Mouse (Mus musculus) right cerebral cortex, adult 2 months (tissue): Measurements from ENCODE around the gene Smc2.
"Not testable (repeated sequence)": the region's sequence is repeated elsewhere in the genome, so short reads cannot be mapped to it uniquely, and the experiment has no call there.

Source experiments
- DNase-seq, 2 experiments: peaks; one replicate each; pipeline ENCODE4 v3.0.0; 2021 to 2022; ENCODE audit warnings: low spot score in 2 of 2

The Smc2 gene

DNA sequence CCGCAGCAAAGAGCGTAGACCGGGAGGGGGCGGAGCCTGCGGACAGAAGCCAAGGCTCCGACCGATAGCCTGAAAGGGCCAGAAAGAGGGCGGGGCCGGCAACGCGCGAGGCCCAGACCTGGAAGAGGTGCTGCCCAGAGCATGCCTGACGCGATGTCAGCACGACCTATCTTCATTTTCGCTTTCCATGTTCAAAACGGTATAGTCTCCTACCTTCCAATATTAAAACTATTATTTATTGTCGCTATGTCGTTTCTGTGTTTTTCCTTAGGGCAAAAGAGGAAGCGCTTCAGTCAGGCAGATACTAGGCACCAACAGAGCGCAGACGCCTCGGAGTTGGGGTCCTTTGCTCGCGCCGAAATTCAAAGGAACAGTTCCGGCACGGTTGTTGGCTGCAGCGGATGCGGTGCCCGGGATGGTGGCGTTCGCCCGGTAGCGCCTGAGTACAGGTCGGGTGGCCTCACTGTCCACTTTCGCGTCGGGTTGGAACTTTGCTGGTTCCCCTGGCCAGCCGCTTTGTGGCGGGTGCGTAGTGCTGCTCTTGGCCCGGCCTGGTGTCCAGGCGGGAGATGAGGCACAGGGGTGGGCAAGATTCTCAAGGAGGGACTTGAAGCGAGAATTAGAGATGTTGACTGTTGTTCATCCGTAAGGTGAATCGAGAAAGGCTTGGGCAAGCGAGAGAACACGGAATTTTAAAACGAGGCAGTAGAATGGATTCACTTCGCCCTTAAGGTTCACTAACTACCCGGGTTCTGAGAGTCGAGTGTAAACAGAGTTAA, at the start of gene Smc2:
Gene Smc2, plus strand, starts transcription at position 358 of the 779 bp plus-strand sequence.
- peak; percentile 88 to 91 for DNase-seq

DNA sequence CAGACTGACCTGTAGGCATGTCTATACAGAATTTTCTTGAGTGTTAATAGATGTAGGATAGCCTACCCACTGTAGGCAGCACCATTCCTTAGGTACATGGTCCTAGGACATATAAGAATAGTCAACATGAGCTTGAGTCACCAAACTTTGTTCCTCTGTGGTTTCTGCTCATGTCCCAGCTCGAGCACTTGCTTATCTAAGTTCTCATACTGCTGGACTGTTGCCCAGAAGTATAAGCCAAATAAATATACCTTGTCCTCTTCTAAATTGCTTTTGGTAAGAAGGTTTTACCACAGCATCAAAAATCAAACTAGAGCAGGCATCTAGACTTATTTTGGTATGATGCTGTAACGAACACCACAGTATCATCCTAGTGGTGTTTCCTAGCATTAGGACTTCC, 27.5 kb upstream of the Smc2 start:
- no peak for DNase-seq

DNA sequence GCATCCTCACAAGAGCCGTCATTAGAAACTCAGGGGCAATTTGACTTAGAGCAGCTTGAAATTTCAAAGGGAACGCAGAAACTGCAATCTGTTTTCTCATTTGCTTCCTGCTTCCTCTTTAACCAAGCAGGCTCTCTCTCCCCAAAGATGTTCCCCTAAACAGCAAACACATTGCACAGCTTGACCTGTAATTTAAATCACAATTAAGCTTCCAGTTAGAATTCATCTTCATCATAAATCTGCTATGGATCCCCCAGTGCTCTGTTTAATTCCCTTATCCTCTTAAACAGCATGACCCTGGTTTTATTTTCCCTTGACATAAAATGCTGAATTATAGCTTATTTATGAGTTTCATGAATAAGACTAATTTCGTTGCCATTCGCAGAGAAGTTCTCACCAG, 15.4 kb upstream of the Smc2 start:
- no peak for DNase-seq

DNA sequence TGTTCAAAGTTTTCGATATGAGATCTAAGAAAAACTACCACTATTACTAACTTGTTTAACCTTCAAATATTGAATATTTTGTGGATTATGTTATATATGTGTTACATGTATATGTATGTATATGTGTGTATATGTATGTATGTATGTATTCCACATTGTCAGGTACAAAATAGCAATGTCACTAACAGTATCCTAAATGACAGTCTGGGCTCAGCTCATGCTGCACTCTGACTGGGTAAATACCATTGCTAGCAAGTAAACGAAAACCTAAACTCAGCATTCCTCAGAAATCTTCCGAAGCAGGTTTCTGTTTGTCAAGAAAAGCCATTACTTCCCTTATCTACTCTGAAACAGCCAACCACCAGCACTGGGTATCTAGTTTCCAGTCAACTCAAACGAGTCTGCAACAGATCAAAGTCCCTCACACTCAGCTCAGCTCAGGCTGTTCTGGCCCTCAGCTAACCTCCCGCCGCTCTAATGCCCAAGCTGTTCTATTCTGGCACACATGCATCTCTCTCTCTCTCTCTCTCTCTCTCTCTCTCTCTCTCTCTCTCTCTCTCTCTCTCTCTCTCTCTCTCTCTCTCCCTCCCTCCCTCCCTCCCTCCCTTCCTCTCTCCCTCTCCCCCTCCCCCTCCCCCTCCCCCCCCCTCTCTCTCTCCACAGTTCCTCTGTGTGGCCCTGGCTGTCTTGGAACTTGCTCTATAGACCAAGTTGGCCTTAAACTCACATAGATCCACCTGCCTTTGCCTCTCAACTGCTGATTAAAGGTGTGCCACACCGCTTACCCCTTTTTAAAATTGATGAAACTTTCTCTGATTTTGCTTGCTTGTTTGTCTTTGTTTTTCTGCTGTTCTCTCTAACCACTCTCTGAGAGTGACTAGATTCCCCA, 9.5 kb upstream of the Smc2 start:
- DNase-seq, result no peak

DNA sequence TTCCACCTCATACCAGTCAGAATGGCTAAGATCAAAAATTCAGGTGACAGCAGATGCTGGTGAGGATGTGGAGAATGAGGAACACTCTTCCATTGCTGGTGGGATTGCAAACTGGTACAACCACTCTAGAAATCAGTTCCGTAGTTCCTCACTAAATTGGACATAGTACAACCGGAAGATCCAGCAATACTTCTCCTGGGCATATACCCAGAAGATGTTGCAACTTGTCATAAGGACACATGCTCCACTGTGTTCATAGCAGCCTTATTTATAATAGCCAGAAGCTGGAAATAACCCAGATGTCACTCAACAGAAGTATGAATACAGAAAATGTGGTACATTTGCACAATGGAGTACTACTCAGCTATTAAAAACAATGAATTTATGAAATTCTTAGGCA, 3.5 kb upstream of the Smc2 start:
- not testable (repeated sequence) for DNase-seq

DNA sequence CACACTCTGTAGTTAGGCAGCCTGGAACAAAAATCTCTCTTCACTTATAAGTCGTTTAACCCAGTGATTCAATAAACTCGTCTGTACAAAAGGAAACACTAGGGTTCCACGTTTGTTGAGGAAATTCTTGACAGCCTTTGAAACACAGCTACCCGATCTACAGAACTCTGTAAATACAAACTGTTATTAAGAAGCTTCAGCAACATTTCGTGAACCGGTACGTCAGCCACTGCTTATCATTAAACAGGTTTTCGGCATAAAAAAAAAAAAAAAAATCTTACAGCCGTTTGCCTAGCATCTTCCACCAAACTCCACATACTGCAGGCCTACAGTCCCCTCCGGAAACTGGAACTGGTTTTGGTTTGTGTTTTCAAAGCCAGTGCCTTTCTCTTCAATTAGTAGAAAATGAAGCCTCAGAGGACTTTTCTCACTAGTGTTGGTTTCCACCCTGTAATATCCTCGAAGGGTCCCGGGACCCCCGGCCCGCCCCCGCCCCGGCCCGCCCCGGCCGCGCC, 615 bp upstream of the Smc2 start:
- DNase-seq, result peak in 1 of 2 experiments; percentile 6

DNA sequence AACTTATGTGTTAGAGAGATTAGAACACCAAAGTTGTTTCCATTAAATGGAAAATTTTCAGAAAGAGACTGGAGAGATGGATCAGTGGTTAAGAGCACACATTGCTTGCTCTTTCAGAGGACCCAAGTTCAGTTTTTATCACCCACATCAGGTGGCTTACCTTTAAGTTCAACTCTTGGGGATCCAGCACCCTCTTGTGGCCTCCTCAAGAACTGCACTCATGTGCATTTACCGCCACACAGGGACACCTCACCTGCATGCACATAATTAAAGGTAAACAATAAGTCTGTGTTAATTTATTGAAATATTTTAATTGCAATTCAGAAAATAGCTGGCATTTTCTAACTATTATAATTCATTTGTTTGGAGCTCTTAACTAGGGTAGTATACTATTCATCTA, 20.7 kb downstream of the Smc2 start:
- no peak for DNase-seq

DNA sequence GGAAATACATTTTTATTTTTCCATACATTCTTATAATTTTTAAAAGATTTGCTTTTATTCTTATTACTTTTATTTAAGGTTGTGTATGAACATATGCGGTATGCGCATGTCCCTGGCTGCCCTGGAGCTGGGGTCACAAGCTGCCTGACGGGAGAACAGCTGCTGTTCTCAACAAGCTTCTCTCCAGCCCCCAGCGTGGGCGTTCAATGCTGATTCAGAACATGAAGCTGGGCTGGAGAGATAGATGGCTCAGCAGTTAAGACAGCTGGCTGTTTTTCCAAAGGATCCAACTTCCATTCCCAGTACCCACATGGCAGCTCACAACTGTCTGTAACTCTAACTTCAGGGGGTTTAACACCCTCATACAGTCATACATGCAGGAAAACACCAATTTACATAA, 22.3 kb downstream of the Smc2 start:
- DNase-seq, result peak; percentile 67 to 74

DNA sequence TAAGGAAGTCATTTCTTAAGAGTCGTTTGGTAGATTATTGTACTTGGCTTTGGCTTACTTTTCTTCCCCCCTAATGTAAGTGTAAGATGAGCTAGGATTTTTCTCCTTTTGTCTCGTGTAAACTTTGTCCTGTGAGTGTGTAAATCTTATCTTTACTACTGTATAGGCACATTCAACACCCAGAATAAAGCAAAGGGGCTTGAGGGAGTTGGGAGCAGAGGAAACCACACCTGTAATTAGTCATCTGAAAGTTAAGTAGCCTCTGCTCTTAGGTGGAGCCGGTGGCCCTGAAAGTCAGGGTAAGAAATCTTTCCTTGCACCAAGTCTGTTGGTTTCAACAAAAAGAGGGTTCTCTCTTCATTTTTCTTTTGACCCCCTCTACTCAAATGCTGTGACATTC, 34.4 kb downstream of the Smc2 start:
- no peak for DNase-seq

DNA sequence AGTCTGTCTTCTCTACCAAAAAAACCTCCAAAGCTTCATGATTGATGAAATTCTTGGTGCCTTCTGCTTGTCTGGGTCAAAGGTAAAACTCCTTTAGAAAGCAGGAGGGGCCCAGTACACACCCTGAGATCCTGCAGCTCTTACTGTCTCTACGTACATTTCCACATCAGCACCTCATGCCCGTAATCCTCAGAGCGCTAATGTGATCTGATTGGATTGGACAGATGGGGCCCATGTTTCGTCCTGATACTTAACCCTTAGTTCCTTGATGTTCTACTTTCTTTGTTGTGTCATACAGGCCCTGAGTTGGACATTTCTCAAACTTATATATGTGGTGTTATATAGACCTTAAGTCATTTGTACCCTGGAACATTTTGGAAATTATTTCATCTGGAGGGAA, 48.4 kb downstream of the Smc2 start:
- DNase-seq, result no peak

DNA sequence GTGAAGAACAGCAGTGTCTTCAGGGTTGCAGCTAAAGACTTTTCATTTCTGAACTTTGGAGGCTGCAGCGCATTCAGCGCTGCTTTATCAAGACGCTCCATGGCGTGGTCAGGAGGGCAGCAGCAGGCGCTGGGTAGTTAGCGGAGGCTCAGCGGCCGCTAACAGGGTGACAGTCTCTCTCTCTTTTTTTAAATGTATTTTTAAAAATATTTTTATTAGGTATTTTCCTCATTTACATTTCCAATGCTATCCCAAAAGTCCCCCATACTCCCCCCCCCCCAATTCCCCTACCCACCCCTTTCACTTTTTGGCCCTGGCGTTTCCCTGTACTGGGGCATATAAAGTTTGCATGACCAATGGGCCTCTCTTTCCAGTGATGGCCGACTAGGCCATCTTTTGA, 58.1 kb downstream of the Smc2 start, which contains the start of gene Vma21-ps:
Gene Vma21-ps, minus strand, starts transcription at position 101 of the 400 bp plus-strand sequence.
- DNase-seq, result not testable (repeated sequence)

DNA sequence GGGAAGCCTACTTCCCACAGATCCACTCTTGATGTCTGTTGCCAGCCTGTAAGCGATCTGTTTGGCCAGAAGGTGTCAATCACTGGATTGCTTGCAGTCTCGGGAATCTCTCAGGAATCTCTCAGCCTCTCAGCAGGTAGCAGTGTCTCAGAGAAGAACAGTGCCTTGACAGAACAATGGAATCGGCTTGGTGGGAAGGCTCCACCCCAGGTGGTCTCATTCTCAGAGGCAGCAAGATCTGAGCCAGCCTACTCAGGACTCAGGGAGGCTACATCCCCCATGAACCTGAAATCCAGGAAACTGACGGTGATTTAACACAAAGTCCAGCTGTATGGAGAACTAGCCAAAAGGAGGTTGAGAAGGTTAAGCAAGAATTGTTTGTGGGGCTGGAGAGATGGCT, 78.5 kb downstream of the Smc2 start:
- no peak for DNase-seq

DNA sequence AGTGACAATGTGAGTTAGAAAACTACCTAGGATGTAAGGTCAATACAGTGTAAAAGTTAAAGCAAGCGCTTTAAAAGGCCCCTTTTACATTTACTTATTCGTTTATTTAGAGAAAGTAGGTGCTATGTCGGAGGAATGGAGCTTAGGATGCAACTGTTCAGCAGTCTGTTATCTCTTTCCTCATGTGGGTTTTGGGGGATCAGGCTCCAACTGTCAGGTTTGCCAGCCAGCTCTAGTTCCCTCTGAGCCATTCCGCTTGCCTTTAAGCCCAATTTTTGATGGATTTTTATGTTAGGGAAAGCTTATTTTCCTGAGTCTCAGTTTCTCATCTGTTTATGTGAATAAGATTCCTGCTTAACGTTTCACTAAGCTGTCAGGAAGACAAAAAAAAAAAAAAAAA, 80.3 kb downstream of the Smc2 start:
- no peak for DNase-seq

DNA sequence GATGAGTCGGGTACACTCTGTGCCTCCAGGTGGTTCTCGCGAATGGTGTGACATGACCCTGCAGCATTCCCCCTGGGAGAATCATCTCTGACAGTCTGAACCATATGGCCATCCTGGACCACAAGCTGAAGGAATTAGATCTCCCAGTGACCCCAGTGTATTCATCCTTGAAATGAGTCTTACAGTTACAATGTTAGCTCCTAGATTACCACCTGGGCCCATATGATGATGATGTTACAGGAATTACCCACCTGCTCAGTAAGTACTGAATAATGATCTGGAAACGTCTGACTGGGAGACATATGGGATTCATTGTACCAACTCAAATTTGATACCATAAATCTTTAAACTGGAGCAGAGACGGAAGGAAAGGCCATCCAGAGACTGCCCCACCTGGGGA, 87.4 kb downstream of the Smc2 start:
- no peak for DNase-seq

DNA sequence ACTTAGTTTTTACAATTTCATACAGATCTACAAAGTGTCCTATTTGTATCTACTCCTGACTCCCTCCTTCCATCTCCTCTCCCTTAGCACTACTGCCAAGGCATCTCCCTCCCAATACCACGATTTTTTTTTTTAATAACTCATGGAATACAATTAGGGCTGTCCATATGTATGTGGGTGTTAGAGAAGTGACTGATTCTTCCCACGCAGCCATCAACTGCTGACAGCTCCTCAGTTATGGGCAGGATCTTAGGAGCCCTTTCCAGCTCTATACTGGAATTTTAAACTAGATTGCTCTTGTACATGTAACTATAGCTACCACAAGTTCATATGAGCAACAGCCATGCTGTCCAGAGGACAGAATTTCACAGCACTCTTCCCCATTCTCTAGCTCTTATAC, 91.6 kb downstream of the Smc2 start:
- DNase-seq, result no peak
